ENCODE assay signal across 9 mouse cellular contexts in the genomic region with DNA sequence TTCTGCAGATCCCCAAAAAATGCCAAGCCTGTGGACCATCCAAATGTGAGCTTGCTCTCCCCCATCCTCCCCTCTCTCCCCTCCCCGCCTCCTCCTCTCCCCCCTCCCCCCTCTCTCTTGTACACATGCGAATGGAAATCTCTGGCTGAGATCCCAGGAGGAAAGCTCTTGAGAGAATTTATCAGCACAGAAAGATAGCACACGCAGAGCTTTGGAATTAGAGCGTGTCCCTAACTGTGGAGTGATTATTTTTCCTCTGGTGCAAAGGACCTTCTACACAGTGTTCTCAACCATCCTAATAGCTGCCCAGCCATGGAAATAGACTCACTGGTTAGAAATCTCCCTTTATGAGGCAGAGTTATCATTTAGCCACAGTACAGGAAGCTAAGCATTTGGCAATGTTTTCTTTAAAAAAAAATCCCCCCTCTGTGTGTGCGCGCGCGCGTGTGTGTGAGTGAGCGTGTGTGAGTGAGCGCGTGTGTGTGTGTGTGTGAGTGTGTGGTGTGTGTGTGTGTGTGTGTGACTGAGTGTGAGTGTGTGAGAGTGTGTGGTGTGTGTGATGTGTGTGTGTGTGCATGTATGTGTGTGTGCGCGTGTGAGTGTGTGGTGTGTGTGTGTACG. TPM values are rescaled to one million over a fixed set of nuclear protein-coding genes. Genes with fewer than 3 reads are reported as not detected.
DNase-seq lines count a peak whose midpoint lies in the region; ATAC-seq and TF ChIP-seq lines count a peak whose summit lies in the region.
"Had no signal": no experiment of that assay in that cellular context is flagged by ENCODE, and none has a peak within 500 bp of the region (broad histone marks: within the 10 kb centered on the region; RNA-seq: fewer than 3 reads in every experiment).

No protein-coding gene starts in this region.

- H3K9ac ChIP-seq in intestine, embryonic 14.5 days (ENCODE audit: low read length): no peak overlapping the region
- H3K9ac ChIP-seq in intestine, embryonic 16.5 days (ENCODE audit: low read depth, low read length): no peak overlapping the region
- no peak overlapping the region for H3K9ac ChIP-seq in heart, embryonic 16.5 days (ENCODE audit: low read length)

- H3K4me1 ChIP-seq in intestine, embryonic 14.5 days (replicated peaks; ENCODE audit: control insufficient read depth, insufficient read depth, low read length): no peaks in the 10 kb centered on the region; the same call in 1 of the 2 replicates
- no peaks in the 10 kb centered on the region for H3K4me1 ChIP-seq in intestine, embryonic 16.5 days (ENCODE audit: control insufficient read depth, insufficient read depth, low read length)
- H3K4me1 ChIP-seq in testis, adult 2 months (ENCODE audit: control insufficient read depth, insufficient read depth, low read length): peaks cover 2% of the 10 kb centered on the region
- H3K4me1 ChIP-seq in heart, embryonic 16.5 days (ENCODE audit: control insufficient read depth, insufficient read depth, low read length): peaks cover 3% of the 10 kb centered on the region

- no peaks in the 10 kb centered on the region for H3K27me3 ChIP-seq in intestine, embryonic 14.5 days (replicated peaks; ENCODE audit: control insufficient read depth, insufficient read depth, low read length)
- no peaks in the 10 kb centered on the region for H3K27me3 ChIP-seq in intestine, embryonic 16.5 days (replicated peaks; ENCODE audit: control insufficient read depth, insufficient read depth, low read length)
- no peaks in the 10 kb centered on the region for H3K27me3 ChIP-seq in testis, adult 2 months (ENCODE audit: control insufficient read depth, insufficient read depth, low read length)
- no peaks in the 10 kb centered on the region for H3K27me3 ChIP-seq in heart, embryonic 16.5 days (ENCODE audit: control insufficient read depth, insufficient read depth, low read length)

- no peak for DNase-seq in intestine, embryonic 14.5 days (ENCODE audit: low spot score)
- DNase-seq in testis, postnatal 10 days (ENCODE audit: low spot score): no peak
- DNase-seq in spleen, postnatal 4 days (ENCODE audit: low spot score in 2 of 2): no peak
- no peak for DNase-seq in thymus, adult 18-20 months
- DNase-seq: adrenal gland, postnatal 14 days; right cerebral cortex, postnatal 4 days had no signal

- H3K4me2 ChIP-seq in intestine, embryonic 14.5 days (ENCODE audit: low read length): no peak overlapping the region
- no peak overlapping the region for H3K4me2 ChIP-seq in intestine, embryonic 16.5 days (ENCODE audit: low read depth, low read length)
- no peak overlapping the region for H3K4me2 ChIP-seq in heart, embryonic 16.5 days (ENCODE audit: low read depth, low read length)

- peak overlapping the region; percentile 2; the same call in 1 of the 2 replicates for H3K27ac ChIP-seq in intestine, embryonic 14.5 days (ENCODE audit: low read depth)
- H3K27ac ChIP-seq in intestine, embryonic 16.5 days (ENCODE audit: low read length): no peak overlapping the region
- H3K27ac ChIP-seq in testis, adult 2 months (ENCODE audit: control insufficient read depth, insufficient read depth, low read depth, low read length): no peak overlapping the region
- H3K27ac ChIP-seq in heart, embryonic 16.5 days (ENCODE audit: low read length): peak overlapping the region; percentile 40; the same call in 1 of the 2 replicates

- no peaks in the 10 kb centered on the region for H3K9me3 ChIP-seq in intestine, embryonic 14.5 days (ENCODE audit: control insufficient read depth, low read length)
- H3K9me3 ChIP-seq in intestine, embryonic 16.5 days (ENCODE audit: control insufficient read depth, low read length): no peaks in the 10 kb centered on the region
- H3K9me3 ChIP-seq in heart, embryonic 16.5 days (replicated peaks; ENCODE audit: control insufficient read depth, low read length): no peaks in the 10 kb centered on the region

- H3K4me3 ChIP-seq in intestine, embryonic 14.5 days (ENCODE audit: low read depth, low read length): no peak overlapping the region
- H3K4me3 ChIP-seq in intestine, embryonic 16.5 days (ENCODE audit: low read length): no peak overlapping the region
- no peak overlapping the region for H3K4me3 ChIP-seq in testis, adult 2 months (ENCODE audit: control insufficient read depth, low read depth, low read length)
- H3K4me3 ChIP-seq in heart, embryonic 16.5 days (ENCODE audit: low read length): no peak overlapping the region

- no peaks in the 10 kb centered on the region for H3K36me3 ChIP-seq in intestine, embryonic 14.5 days (ENCODE audit: control insufficient read depth, insufficient read depth, low read length)
- H3K36me3 ChIP-seq in intestine, embryonic 16.5 days (ENCODE audit: control insufficient read depth, insufficient read depth, low read length): no peaks in the 10 kb centered on the region
- H3K36me3 ChIP-seq in testis, adult 2 months (ENCODE audit: control insufficient read depth, insufficient read depth, low read length): no peaks in the 10 kb centered on the region
- H3K36me3 ChIP-seq in heart, embryonic 16.5 days (ENCODE audit: control insufficient read depth, insufficient read depth): no peaks in the 10 kb centered on the region

- TF ChIP-seq CTCF in testis, adult 2 months (IDR thresholded peaks at IDR 0.05; ENCODE audit: control insufficient read depth, insufficient read depth, insufficient replicate concordance, low read depth, low read length): 0 out of 2 replicates have a peak, but pooled peaks have one; percentile 2

- no peak for ATAC-seq in intestine, embryonic 14.5 days (replicated peaks; ENCODE audit: low FRiP score, low TSS enrichment, low read depth)
- no peak for ATAC-seq in intestine, embryonic 16.5 days
- peak; percentile 74 for ATAC-seq in heart, embryonic 16.5 days (replicated peaks; ENCODE audit: extremely low read depth, insufficient read depth, low FRiP score)

- no peak for TF ChIP-seq POLR2A in testis, adult 2 months (IDR thresholded peaks at IDR 0.05; ENCODE audit: control insufficient read depth, low read depth, low read length)

- 69% methylated on average over 15 of the region's 15 CpGs for WGBS in intestine, embryonic 14.5 days
- 74% methylated on average over 15 of the region's 15 CpGs for WGBS in intestine, embryonic 16.5 days
- 64% methylated on average over 15 of the region's 15 CpGs for WGBS in heart, embryonic 16.5 days

RNA-seq across cellular contexts. Expression of gene Inpp5f, which starts 29.2 kb away (rescaled TPM):
- polyA plus RNA-seq in intestine, embryonic 14.5 days (2014; fragmentation: Nextera tagmentation; extraction: Ambion mirVana): 33.7 and 33.8 TPM in 2 replicates
- 12.0 and 12.6 TPM in 2 replicates for polyA plus RNA-seq in intestine, embryonic 16.5 days (2015; fragmentation: Nextera tagmentation; extraction: Ambion mirVana)
- polyA plus RNA-seq in testis, adult 2 months (2012; rRNA removed): 1.4 and 1.5 TPM in 2 replicates
- polyA plus RNA-seq in heart, embryonic 16.5 days (2015; fragmentation: Nextera tagmentation; extraction: Ambion mirVana): 10.0 and 10.3 TPM in 2 replicates

RNA-seq across cellular contexts. Expression of gene Bag3, which starts 58.6 kb away (rescaled TPM):
- polyA plus RNA-seq in intestine, embryonic 14.5 days (2014; fragmentation: Nextera tagmentation; extraction: Ambion mirVana): 13.6 and 15.0 TPM in 2 replicates
- polyA plus RNA-seq in intestine, embryonic 16.5 days (2015; fragmentation: Nextera tagmentation; extraction: Ambion mirVana): 11.3 and 11.8 TPM in 2 replicates
- 18.1 and 21.1 TPM in 2 replicates for polyA plus RNA-seq in testis, adult 2 months (2012; rRNA removed)
- polyA plus RNA-seq in heart, embryonic 16.5 days (2015; fragmentation: Nextera tagmentation; extraction: Ambion mirVana): 22.7 and 25.9 TPM in 2 replicates

Comparison
In these comparisons a context has a peak if more than half of its experiments do, and no peak if none do; other contexts are left out.
1. H3K27ac ChIP-seq: peak in intestine, embryonic 14.5 days (single experiment) and heart, embryonic 16.5 days (single experiment); none in intestine, embryonic 16.5 days (single experiment) and testis, adult 2 months (single experiment).